Mouse (Mus musculus) small intestine, adult 2 months (tissue): ENCODE data around the gene Dennd1b. TPM values are rescaled to one million over a fixed set of nuclear protein-coding genes. Genes with fewer than 3 reads are reported as not detected.

ENCODE experiments used
- H3K27ac ChIP-seq: fragments of 200-500 bp; 2 replicates; pipeline ENCODE4 v1.5.1; 2012; ENCODE audit warnings: low read depth, low read length, control low read depth, inconsistent platforms; ENCODE audit not compliant: insufficient read depth
- H3K27me3 ChIP-seq: fragments of 200-500 bp; 2 replicates; pipeline ENCODE4 v1.6.1; 2012; ENCODE audit warnings: mild to moderate bottlenecking, moderate library complexity, low read length, inconsistent platforms; ENCODE audit not compliant: control insufficient read depth, insufficient read depth
- H3K36me3 ChIP-seq: fragments of 200-500 bp; 2 replicates; pipeline ENCODE4 v1.6.1; 2012; ENCODE audit warnings: mild to moderate bottlenecking, low read length, control low read depth, inconsistent platforms; ENCODE audit not compliant: control insufficient read depth, insufficient read depth
- H3K4me1 ChIP-seq: fragments of 200-500 bp; 2 replicates; pipeline ENCODE4 v1.6.1; 2012; ENCODE audit warnings: low read length, inconsistent platforms, mixed read lengths; ENCODE audit not compliant: control insufficient read depth, insufficient read depth, insufficient read length
- H3K4me3 ChIP-seq: fragments of 200-500 bp; 2 replicates; pipeline ENCODE4 v1.5.1; 2012; ENCODE audit warnings: low read depth, mild to moderate bottlenecking, control low read depth, inconsistent platforms, low read length, moderate library complexity
- CTCF ChIP-seq: fragments of 200-500 bp; IDR thresholded peaks from 2 replicates; pipeline ENCODE4 v1.5.1; 2012; ENCODE audit warnings: low read depth, mild to moderate bottlenecking, control low read depth, inconsistent platforms, low read length, moderate library complexity, mixed read lengths; ENCODE audit not compliant: insufficient replicate concordance, insufficient read length; ENCODE audit errors: extremely low read depth
- POLR2A ChIP-seq: fragments of 200-500 bp; IDR thresholded peaks from 2 replicates; pipeline ENCODE4 v1.6.1; 2012; ENCODE audit warnings: low read depth, mild to moderate bottlenecking, control low read depth, inconsistent platforms, low read length, moderate library complexity
- WGBS: fragments of 180-500 bp; shearing (Covaris S2); methylation state at CpG from one replicate; pipeline ENCODE4 v1.1.7; 2018; 5-methylcytosine and 5-hydroxymethylcytosine counted together
- polyA plus RNA-seq: library from polyadenylated mRNA; depleted of rRNA; stranded (reverse); fragments of >200 nt; gene quantifications from 2 replicates; pipeline ENCODE4 v1.2.3, GENCODE M21; 2012

The Dennd1b gene
- polyA plus RNA-seq, 1 experiment = 13.6 TPM

- Histone ChIP-seq H3K4me3 (no peak overlapping the region), H3K27ac (peak overlapping the region; percentile 25; the same call in 1 of the 2 replicates), H3K4me1 (peaks cover 9% of the 10 kb centered on the region; the same call in 1 of the 2 replicates), H3K36me3 (no peaks in the 10 kb centered on the region), H3K27me3 (no peaks in the 10 kb centered on the region)
- no peak for TF ChIP-seq POLR2A
- TF ChIP-seq CTCF = no peak
- WGBS = 38% methylated on average over 5 of the region's 5 CpGs
Measured at GRCm38 (mm10) chr1:138992384-138993138, 29.3 kb downstream of the Dennd1b start.

- H3K27ac ChIP-seq = no peak overlapping the region
- H3K27me3 ChIP-seq = no peaks in the 10 kb centered on the region
- TF ChIP-seq CTCF (no peak), POLR2A (no peak)
- no peak overlapping the region for H3K4me3 ChIP-seq
- H3K4me1 ChIP-seq = peaks cover 9% of the 10 kb centered on the region; the same call in 1 of the 2 replicates
- no peaks in the 10 kb centered on the region for H3K36me3 ChIP-seq
- WGBS = 89% methylated on average over 6 of the region's 6 CpGs
Measured at GRCm38 (mm10) chr1:138995621-138996380, 32.6 kb downstream of the Dennd1b start.

GRCm38 (mm10) chr1:138996663-138997062 is 33.4 kb downstream of the Dennd1b start:
- 93% methylated on average over 2 of the region's 2 CpGs for WGBS
- Histone ChIP-seq H3K27me3 (no peaks in the 10 kb centered on the region), H3K4me1 (peaks cover 6% of the 10 kb centered on the region; the same call in 1 of the 2 replicates), H3K36me3 (no peaks in the 10 kb centered on the region), H3K27ac (no peak overlapping the region), H3K4me3 (no peak overlapping the region)
- TF ChIP-seq POLR2A (no peak), CTCF (no peak)

GRCm38 (mm10) chr1:139000675-139001379 is 37.6 kb downstream of the Dennd1b start:
- no peak overlapping the region for H3K4me3 ChIP-seq
- H3K4me1 ChIP-seq = no peaks in the 10 kb centered on the region
- TF ChIP-seq CTCF (no peak), POLR2A (no peak)
- no peaks in the 10 kb centered on the region for H3K36me3 ChIP-seq
- WGBS = 66% methylated on average over 9 of the region's 9 CpGs
- H3K27ac ChIP-seq = no peak overlapping the region
- H3K27me3 ChIP-seq = no peaks in the 10 kb centered on the region

- TF ChIP-seq POLR2A (no peak), CTCF (no peak)
- Histone ChIP-seq H3K4me1 (0 out of 2 replicates have a peak, but pooled peaks cover 4% of the 10 kb centered on the region), H3K27me3 (no peaks in the 10 kb centered on the region), H3K36me3 (no peaks in the 10 kb centered on the region), H3K27ac (no peak overlapping the region), H3K4me3 (no peak overlapping the region)
- WGBS = 84% methylated on average over 2 of the region's 2 CpGs
Measured at GRCm38 (mm10) chr1:139003503-139003902, 40.3 kb downstream of the Dennd1b start.

GRCm38 (mm10) chr1:139006000-139006399 is 42.8 kb downstream of the Dennd1b start:
- 0 out of 2 replicates have a peak, but pooled peaks cover 4% of the 10 kb centered on the region for H3K4me1 ChIP-seq
- H3K36me3 ChIP-seq = no peaks in the 10 kb centered on the region
- WGBS = 34% methylated on average over 1 of the region's 1 CpGs
- no peak overlapping the region for H3K4me3 ChIP-seq
- TF ChIP-seq POLR2A (no peak), CTCF (no peak)
- H3K27ac ChIP-seq = no peak overlapping the region
- H3K27me3 ChIP-seq = no peaks in the 10 kb centered on the region
